Mouse (Mus musculus) megakaryocyte, embryonic 14.5 days (primary cell): ENCODE measurements around the gene Rrnad1.

Experiments
- FLI1 ChIP-seq: IDR thresholded peaks from 2 replicates; pipeline ENCODE4 v1.6.1; 2012; ENCODE audit warnings: low read length, inconsistent platforms, mixed read lengths
- GATA1 ChIP-seq: IDR thresholded peaks from 3 replicates; pipeline ENCODE4 v1.6.1; 2012; ENCODE audit warnings: mixed read lengths, low read length, inconsistent platforms, borderline replicate concordance

GRCm38 (mm10) chr3:87935776-87936175 is 5.3 kb upstream of the Rrnad1 start:
- TF ChIP-seq GATA1 (no peak), FLI1 (no peak)
